Mouse (Mus musculus): Measurements from ENCODE around the gene Adh4.
"Not testable (repeated sequence)": the region's sequence is repeated elsewhere in the genome, so short reads cannot be mapped to it uniquely, and the experiment has no call there.

Gene Adh4

DNA sequence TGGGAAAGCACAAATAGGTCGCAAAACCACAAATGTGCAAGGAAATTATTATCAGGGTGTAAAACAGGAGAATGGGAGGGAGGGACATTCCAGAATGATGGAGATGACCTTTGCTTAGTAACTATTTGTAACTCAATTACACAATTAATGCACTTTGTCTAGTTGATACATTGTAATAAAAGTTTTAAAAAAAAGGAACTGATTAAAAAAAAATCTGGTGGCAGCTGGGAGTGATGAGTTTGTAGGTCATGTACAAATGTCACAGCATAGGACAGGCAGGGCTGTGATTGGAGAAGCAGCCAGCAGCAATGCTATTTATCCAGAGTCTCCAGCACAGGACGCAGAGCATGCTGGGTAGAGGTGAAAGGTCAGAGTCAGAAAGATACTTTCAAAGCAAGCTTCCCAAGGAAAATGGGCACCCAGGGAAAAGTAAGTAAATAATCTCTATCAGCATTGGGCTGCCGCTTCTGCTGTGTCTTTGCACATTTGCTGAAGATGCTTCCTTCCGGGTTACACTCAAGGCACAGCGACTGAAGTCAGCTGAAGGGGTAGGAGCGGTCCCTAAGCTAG is at the start of gene Adh4:
Adh4 (plus strand) TSS at position 346 of the 570 bp plus-strand sequence.
- DNase-seq, result no peak

DNA sequence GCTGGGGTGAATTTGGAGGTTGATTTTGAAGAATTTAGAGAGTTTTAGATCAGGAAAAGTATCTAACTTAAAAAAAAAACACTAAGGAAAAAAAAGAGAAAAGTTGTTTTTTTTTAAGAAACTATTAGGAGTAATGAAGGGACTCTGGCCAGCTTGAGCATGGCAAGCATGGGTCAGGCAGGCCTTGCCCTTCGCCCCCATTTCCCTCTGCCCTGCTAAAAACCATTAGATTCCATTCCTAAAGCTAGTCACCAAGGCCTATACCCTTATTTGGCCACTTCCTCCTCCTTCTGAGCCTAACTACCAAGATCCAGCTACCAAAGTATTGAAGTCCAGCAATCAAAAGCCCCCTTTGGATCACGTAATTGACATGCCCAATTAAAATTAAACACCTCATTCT is 49.1 kb upstream of the Adh4 start:
- no peak for DNase-seq

- DNase-seq, result no peak
Observed at GRCm38 (mm10) chr3:138369546-138369945, 45.7 kb upstream of the Adh4 start.

- DNase-seq, result not testable (repeated sequence)
Observed at GRCm38 (mm10) chr3:138370289-138370688, 45.0 kb upstream of the Adh4 start.

- DNase-seq, result no peak
Observed at GRCm38 (mm10) chr3:138373920-138374319, 41.3 kb upstream of the Adh4 start.

DNA sequence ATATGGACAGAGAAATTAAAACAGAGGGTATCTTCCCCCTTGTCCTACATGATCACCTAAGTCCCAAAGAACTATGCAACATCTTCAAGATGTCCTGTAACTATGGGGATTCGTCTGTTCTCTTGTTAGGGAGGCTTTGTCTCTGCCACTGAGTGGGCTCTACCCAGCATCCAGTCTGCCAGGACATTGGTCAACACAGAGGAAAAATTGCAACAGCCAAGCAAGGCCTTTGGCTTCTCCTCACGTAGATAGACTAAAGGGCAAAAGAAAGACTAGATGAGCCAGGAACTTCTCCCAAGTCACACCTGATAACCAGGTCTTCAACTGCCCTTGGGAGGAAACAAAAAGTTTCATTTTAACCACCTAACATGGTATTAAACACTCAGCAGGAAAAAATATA is 40.1 kb upstream of the Adh4 start:
- DNase-seq, result no peak

GRCm38 (mm10) chr3:138381133-138381532 is 34.1 kb upstream of the Adh4 start:
- peak; percentile 25 to 58 for DNase-seq

DNA sequence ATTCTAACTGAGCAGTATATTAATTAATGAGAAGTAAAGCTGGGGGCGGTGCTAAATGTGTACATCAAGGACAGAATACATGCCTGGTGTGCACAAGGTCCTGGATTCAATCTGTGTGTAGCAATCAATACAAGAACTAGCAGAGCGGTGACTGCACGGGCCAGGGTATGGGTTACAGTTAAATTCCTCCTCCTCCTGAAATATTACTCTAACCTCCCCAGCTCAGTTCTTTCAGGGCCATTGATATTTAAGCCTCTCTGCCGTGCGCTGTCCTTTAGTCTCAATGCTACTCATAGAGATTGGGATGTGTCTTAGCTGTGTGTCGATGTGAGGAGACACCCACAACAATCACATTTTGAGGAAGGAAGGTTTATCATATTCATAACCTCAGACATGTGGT is 28.1 kb upstream of the Adh4 start:
- no peak for DNase-seq

DNA sequence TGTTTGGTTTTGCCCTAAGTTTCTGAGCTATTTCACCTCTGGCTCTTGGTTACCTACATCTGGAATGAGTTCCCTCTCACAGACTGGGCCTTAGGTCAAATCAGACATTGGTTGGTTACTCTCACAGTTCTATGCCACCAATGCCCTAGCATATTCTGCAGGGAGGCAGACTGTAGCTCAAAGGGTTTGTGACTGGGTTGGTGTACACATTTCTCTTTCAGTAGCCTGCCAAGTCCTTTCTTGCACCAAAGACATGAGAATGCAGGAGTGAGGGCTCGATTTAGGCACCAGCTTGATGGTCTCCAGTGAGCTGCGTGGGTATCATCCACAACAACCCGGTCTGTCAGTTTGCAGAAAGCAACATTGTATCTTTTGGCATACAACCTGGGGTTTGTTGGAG is 10.4 kb upstream of the Adh4 start:
- DNase-seq, result no peak

- peak in 1 of 2 experiments; percentile 21 for DNase-seq
Observed at GRCm38 (mm10) chr3:138405341-138405740, 9.9 kb upstream of the Adh4 start.

DNA sequence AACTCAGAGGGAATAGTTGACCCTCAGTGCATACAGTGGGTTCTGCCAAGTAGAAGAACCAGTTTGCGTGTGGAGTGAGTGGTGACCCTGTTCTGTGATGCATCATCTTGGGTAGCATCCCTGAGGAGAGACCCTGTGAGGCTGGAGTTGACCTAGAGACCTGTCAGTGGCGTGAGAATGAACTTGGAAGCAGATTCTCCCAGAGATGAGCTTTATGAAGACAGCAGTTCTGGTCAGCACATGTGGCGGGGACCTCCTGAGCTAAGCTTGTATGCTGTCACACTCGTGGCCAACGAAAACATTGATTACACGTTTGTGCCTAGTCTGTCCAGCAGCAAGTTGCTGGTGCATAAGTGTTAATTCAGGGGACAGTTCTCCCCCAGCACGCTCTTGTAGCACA is 9.4 kb upstream of the Adh4 start:
- no peak for DNase-seq

DNA sequence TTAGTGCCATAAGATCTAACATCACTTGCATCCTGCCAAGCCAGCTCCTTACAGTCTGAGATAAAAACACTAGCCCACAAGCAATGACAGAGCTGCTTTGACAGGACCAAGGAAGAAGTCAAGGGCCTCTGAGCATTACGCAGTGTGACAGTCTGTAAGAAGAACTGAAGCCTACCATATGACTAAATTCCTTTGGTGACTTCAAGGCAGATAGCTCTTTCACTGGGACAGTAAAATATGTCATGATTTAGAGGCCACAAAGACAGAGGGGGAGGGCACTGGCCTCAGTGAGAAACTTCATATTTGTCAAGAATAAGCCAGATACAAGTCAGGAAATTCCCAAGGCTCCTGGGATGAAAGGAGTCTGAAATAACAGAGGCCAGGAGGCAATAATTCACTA is 7.3 kb upstream of the Adh4 start:
- DNase-seq, result no peak

DNA sequence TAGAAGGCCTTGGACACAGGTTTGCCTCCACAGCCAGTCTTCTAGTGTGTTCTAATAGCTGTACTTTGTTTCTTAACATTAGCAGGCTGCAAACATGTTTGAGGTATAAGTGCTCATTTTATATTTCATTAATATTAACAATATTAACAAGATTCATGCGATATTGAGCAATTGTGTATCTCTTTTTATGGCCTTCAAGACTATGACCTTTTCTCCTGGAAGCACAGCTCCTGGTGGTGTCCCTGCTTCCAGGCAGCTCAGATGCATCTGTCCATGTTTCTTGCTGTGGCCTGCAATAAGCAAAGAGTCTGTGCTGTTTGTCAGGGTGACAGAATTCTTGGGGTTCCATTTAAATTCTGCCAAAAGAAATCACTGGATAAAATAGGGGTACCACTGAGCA is 5.7 kb upstream of the Adh4 start:
- DNase-seq, result no peak

- DNase-seq, result no peak
Observed at GRCm38 (mm10) chr3:138410211-138410610, 5.1 kb upstream of the Adh4 start.

GRCm38 (mm10) chr3:138419369-138419768 is 4.1 kb downstream of the Adh4 start:
- no peak for DNase-seq

- no peak for DNase-seq
Observed at GRCm38 (mm10) chr3:138420385-138420784, 5.1 kb downstream of the Adh4 start.

GRCm38 (mm10) chr3:138423664-138424063 is 8.4 kb downstream of the Adh4 start:
- DNase-seq, result no peak

- DNase-seq, result no peak
Observed at GRCm38 (mm10) chr3:138424247-138424646, 9.0 kb downstream of the Adh4 start.

DNA sequence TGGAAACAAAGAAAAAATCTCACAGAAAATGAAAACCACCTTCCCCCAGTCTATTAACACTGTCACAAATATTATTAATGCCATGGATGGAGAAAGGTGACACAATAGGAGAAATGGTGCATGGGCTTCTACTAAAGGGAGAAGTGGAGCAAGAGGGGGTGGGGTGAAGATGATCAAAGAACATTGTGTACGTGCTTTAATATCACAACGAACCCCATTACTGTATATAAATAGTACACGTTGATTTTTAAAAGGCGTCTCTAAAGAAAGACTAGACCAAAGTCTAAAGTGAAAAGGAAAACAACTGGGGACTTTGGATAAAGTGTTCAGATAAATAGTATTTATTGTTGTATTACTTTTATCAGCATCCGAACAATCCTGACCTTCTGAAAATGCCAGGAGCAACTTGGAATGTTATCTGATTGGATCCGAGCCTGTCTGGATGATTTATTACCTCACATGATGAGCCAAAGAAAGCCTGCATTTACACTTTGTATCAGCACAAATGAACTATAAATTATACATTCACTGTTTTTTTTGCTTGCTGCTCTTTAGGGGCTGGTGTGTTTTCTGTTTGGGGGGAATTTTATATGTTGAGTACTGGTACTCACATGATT is 15.2 kb downstream of the Adh4 start:
- DNase-seq, result no peak

GRCm38 (mm10) chr3:138431835-138432234 is 16.6 kb downstream of the Adh4 start:
- DNase-seq, result no peak

DNA sequence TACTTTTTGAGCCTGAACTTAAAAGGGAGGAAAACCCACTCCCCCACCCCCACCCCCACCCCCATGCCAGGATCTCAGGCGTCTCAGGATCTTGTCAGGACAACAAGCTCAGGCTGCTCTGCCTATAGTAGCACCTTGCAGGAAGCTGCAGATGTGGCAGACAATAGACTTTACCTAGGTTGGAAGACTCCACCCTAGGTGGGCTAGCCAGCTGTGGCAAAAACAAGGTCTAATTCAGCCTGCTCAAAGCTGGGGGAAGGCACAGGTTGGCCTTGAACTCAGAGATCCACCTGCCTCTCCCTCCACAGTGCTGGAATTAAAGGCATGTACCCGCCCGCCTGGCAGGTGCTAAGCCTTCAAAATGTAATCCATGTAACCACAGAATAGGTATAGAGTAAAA is 23.4 kb downstream of the Adh4 start:
- no peak for DNase-seq

DNA sequence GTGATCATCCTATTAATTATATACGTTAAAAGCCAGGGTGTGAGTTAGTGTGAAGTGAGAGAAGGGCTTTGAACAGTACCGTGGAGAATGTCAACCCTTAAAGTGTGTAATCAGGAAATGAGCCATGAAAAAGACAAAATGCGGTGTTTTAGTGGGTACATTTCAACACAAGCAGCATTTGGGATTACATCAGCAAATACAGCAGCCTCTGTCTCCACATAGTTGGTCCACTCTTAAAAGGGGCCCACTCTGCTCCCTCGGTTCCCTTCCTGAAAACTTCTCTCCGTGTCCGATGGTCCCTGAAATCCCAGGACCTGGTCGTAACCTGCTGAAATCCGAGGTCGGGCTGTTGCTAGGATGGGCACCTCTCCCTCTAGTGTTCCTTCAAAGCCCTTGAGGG is 26.9 kb downstream of the Adh4 start:
- no peak for DNase-seq

- peak; percentile 92 for DNase-seq
Observed at GRCm38 (mm10) chr3:138442612-138443464, 27.6 kb downstream of the Adh4 start, which contains the start of gene Adh5. Gene Adh5 (plus strand): TSS chr3:138443093.

- no peak for DNase-seq
Observed at GRCm38 (mm10) chr3:138443465-138443771, 28.2 kb downstream of the Adh4 start.
